Mouse (Mus musculus) limb, embryonic 15.5 days (tissue): ENCODE data around the gene Natd1. TPM values are rescaled to one million over a fixed set of nuclear protein-coding genes. Genes with fewer than 3 reads are reported as not detected.

Experiments
- ATAC-seq: fragments of 200-750 bp; cut with Nextera tagmentation; 2 replicates; pipeline ENCODE4 v1.8.0; 2017; ENCODE audit warnings: low read depth, moderate TSS enrichment; ENCODE audit not compliant: insufficient number of reproducible peaks, low FRiP score, low TSS enrichment
- H3K27ac ChIP-seq: fragments of 300-500 bp; sonication (generic); 2 replicates; pipeline ENCODE4 v1.5.1; 2015; ENCODE audit warnings: moderate library complexity, mild to moderate bottlenecking, inconsistent platforms
- H3K27me3 ChIP-seq: fragments of 300-500 bp; sonication (generic); 2 replicates; pipeline ENCODE4 v1.6.1; 2015; ENCODE audit warnings: inconsistent platforms
- H3K36me3 ChIP-seq: fragments of 300-500 bp; sonication (generic); 2 replicates; pipeline ENCODE4 v1.6.1; 2015; ENCODE audit warnings: inconsistent platforms
- H3K4me1 ChIP-seq: fragments of 300-500 bp; sonication (generic); 2 replicates; pipeline ENCODE4 v1.6.1; 2015; ENCODE audit warnings: inconsistent platforms
- H3K4me2 ChIP-seq: fragments of 300-500 bp; sonication (generic); 2 replicates; pipeline ENCODE4 v1.6.1; 2015; ENCODE audit warnings: mild to moderate bottlenecking, inconsistent platforms
- H3K4me3 ChIP-seq: fragments of 300-500 bp; sonication (generic); 2 replicates; pipeline ENCODE4 v1.5.1; 2015; ENCODE audit warnings: mild to moderate bottlenecking, inconsistent platforms
- H3K9ac ChIP-seq: fragments of 300-500 bp; sonication (generic); 2 replicates; pipeline ENCODE4 v1.6.1; 2015; ENCODE audit warnings: inconsistent platforms
- H3K9me3 ChIP-seq: fragments of 300-500 bp; sonication (generic); 2 replicates; pipeline ENCODE4 v1.6.1; 2016; ENCODE audit warnings: inconsistent platforms
- WGBS: fragments of 180-500 bp; shearing (Covaris S2); methylation state at CpG from one replicate; pipeline ENCODE4 v1.1.7; 2015; 5-methylcytosine and 5-hydroxymethylcytosine counted together
- polyA plus RNA-seq: library from polyadenylated mRNA; unstranded; fragments of >200 nt; fragmentation: Nextera tagmentation; extraction: Ambion mirVana; gene quantifications from 2 replicates; pipeline ENCODE4 v1.2.1, GENCODE M21; 2015

The Natd1 gene
- polyA plus RNA-seq, 1 experiment from 2014 or later: 18.2 TPM

DNA sequence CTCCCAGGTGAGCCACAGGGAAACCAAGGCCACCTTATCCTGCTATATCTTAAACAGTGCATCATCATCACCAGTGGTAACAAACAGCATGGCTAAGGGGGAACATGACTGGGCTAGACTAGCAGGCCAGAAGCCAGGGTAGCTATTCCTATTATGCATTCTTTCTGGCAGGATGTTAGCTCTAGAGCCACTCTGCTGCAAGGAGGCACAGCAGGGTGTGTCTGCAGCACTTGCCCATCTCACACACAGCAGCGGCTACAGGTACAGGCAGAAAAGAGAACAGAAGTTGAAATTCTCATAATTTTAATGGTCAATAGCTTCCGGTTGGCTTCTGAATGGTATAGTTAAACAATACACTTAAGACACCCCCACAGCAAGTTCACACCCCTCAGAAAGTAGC lies 50.4 kb downstream of the Natd1 start:
- peaks cover 17% of the 10 kb centered on the region for H3K4me1 ChIP-seq
- 83% methylated on average over 2 of the region's 2 CpGs for WGBS
- no peak for ATAC-seq

DNA sequence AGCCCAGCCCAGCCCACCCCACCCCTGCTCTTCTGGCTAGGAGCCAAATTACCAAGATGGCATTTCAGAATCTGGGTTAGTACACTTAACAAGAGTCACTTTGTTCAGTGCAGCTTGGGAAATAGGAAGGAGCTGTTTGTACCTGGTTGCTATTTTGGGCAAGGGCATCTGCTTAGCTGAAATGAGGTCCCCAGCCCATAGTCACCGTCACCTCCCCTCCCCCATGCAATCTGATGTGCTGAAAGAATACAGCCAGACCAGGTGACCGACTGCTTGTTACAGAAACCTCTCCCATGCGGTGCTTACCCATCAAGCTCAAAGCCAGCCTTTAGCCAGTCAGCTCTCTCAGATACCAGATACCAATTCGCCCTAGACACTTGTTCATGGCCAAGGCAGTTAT lies 51.4 kb downstream of the Natd1 start:
- H3K36me3 ChIP-seq: peaks cover 63% of the 10 kb centered on the region
- no peak overlapping the region for H3K4me3 ChIP-seq
- H3K4me2 ChIP-seq: no peak overlapping the region
- peaks cover 17% of the 10 kb centered on the region for H3K4me1 ChIP-seq
- no peak overlapping the region for H3K9ac ChIP-seq
- ATAC-seq: no peak
- WGBS: 78% methylated on average over 4 of the region's 4 CpGs
- no peaks in the 10 kb centered on the region for H3K27me3 ChIP-seq
- no peaks in the 10 kb centered on the region for H3K9me3 ChIP-seq
- H3K27ac ChIP-seq: no peak overlapping the region

More for the DNA sequence above, 50.4 kb downstream of the Natd1 start:
- Histone ChIP-seq H3K27ac (no peak overlapping the region), H3K9me3 (no peaks in the 10 kb centered on the region), H3K9ac (no peak overlapping the region), H3K36me3 (peaks cover 60% of the 10 kb centered on the region), H3K4me3 (no peak overlapping the region), H3K27me3 (no peaks in the 10 kb centered on the region), H3K4me2 (no peak overlapping the region)

DNA sequence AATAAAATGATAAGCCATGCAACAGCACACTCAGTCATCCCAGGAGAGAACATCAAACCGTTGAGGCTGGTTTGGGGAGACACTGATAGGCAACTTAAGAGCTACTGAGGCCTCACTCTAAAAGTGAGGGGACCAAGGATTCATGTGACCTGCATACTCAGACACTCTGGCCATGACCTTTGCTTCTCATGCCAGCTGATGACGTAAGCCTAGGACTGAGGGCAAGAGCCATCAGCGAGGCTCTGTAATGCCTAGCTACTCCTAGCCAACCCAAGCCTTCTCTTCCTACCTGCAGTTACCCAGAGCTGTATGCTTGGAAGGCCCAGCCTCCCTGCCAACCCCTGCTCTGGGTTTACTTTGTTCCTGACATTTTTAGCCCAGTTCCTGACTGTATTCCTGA lies 52.6 kb downstream of the Natd1 start:
- Histone ChIP-seq H3K4me3 (no peak overlapping the region), H3K36me3 (peaks cover 72% of the 10 kb centered on the region), H3K27me3 (no peaks in the 10 kb centered on the region), H3K9me3 (no peaks in the 10 kb centered on the region), H3K9ac (no peak overlapping the region), H3K4me2 (no peak overlapping the region), H3K4me1 (peaks cover 17% of the 10 kb centered on the region), H3K27ac (no peak overlapping the region)
- 86% methylated on average over 3 of the region's 3 CpGs for WGBS
- no peak for ATAC-seq

DNA sequence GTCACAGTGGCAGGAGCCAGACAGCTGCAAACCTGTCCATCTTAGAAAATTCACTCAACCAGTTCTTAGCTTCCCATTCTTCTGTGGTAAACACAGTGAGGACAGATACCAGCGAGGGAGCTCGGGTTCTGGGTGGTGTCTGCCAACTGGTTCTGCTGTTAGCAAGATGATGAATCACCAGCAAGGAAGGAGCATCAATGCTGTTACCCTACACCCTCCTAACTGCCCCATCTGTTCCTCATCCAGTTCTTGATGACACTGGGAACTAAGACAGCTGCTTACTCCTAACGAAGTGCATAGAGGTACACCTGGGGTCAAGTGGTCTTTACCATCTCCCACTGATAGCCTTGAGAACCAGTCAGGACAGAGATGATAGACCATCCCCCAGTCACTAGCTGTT lies 58.0 kb downstream of the Natd1 start:
- Histone ChIP-seq H3K27me3 (no peaks in the 10 kb centered on the region), H3K9me3 (no peaks in the 10 kb centered on the region), H3K4me3 (no peak overlapping the region), H3K36me3 (peaks cover 85% of the 10 kb centered on the region), H3K9ac (no peak overlapping the region), H3K4me2 (no peak overlapping the region), H3K27ac (no peak overlapping the region; the same call in 1 of the 2 replicates), H3K4me1 (no peaks in the 10 kb centered on the region; the same call in 1 of the 2 replicates)
- 47% methylated on average over 3 of the region's 3 CpGs for WGBS
- no peak for ATAC-seq

Other genes with a start within 250 kb of the Natd1 start
- gene Llgl1, start 215.0 kb downstream of the Natd1 start, polyA plus RNA-seq: 50.1 and 56.9 TPM in 2 replicates
- 70.8 and 76.5 TPM in 2 replicates for gene Flii, start 187.5 kb downstream of the Natd1 start, polyA plus RNA-seq
- gene Mief2, start 186.4 kb downstream of the Natd1 start, polyA plus RNA-seq: 15.1 and 16.8 TPM in 2 replicates
- gene Top3a, start 137.4 kb downstream of the Natd1 start, polyA plus RNA-seq: 16.0 and 16.8 TPM in 2 replicates
- 5.4 and 5.6 TPM in 2 replicates for gene Smcr8, start 137.2 kb downstream of the Natd1 start, polyA plus RNA-seq
- gene Shmt1, start 103.0 kb downstream of the Natd1 start, polyA plus RNA-seq: 39.7 and 53.2 TPM in 2 replicates
- gene Dhrs7b, start 84.1 kb downstream of the Natd1 start, polyA plus RNA-seq: 34.9 and 37.8 TPM in 2 replicates
- gene Tmem11, start 35.5 kb downstream of the Natd1 start, polyA plus RNA-seq: 61.5 and 70.9 TPM in 2 replicates
- gene Map2k3, start 17.3 kb upstream of the Natd1 start, polyA plus RNA-seq: 102 and 114 TPM in 2 replicates
- gene Kcnj12, start 107.8 kb upstream of the Natd1 start, polyA plus RNA-seq: 0.51 and 1.6 TPM in 2 replicates
- gene Tnfrsf13b, start 212.0 kb upstream of the Natd1 start, polyA plus RNA-seq: 2.3 and 2.7 TPM in 2 replicates